Mouse (Mus musculus): Measurements from ENCODE around the gene Tenm4.

DNA sequence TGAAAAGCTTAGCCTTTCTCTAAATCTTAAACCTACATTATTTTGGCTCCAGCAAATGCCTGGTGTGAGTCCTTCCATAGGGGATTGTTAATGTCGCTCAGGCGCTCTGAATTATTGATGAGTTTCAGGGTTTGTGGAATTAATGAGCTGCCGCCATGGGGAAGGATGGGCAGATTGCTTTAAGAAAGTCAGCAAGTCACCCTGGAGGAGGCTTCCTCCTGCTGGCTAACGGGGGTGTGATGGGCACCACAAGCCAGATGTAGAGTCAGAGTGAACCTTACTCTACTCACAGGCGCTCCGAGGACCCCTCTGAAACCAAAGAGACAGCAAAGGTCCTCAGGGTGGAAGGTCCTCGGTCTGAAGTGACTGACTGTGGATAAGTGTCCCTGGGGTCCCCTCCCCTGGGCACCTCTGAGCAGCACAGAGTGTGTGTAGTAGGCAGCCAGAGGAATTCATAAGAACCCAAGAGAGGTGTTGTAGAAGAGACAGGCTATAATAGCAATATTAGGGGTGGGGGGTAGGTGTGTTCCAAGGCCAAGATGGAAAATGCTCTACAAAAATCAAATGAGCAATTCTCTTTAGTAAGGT is 637.1 kb downstream of the Tenm4 start:
- no peak for TF ChIP-seq CTCF (IDR thresholded peaks at IDR 0.05; ENCODE audit: low read depth)
- TF ChIP-seq EP300 (IDR thresholded peaks at IDR 0.05; ENCODE audit: low read depth) = no peak

Data from liver, embryonic 14.5 days (tissue).